Mouse (Mus musculus) G1E (cell line): ENCODE measurements around the gene Il13ra1.

ENCODE experiments used
- CTCF ChIP-seq: IDR thresholded peaks from 2 replicates; pipeline ENCODE4 v1.5.1; 2012; ENCODE audit warnings: low read depth, low read length, inconsistent platforms, mixed read lengths
- GATA1 ChIP-seq: IDR thresholded peaks from 2 replicates; pipeline ENCODE4 v1.6.1; 2012; ENCODE audit warnings: borderline replicate concordance, low read length, inconsistent platforms, mixed read lengths
- GATA2 ChIP-seq: IDR thresholded peaks from 2 replicates; pipeline ENCODE4 v1.6.1; 2012; ENCODE audit warnings: low read depth, low read length, inconsistent platforms, borderline replicate concordance
- POLR2AphosphoS5 ChIP-seq: IDR thresholded peaks from 2 replicates; pipeline ENCODE4 v1.6.1; 2012; ENCODE audit warnings: low read depth, low read length, inconsistent platforms; ENCODE audit not compliant: insufficient replicate concordance
- TAL1 ChIP-seq: conservative IDR thresholded peaks from 2 replicates; pipeline ENCODE4 v1.6.1; 2012; ENCODE audit warnings: low read depth, low read length, inconsistent platforms, mixed read lengths

- TF ChIP-seq CTCF (no peak), POLR2AphosphoS5 (no peak), GATA1 (no peak), TAL1 (no peak), GATA2 (no peak)
Measured at GRCm38 (mm10) chrX:36141994-36142639, 30.2 kb downstream of the Il13ra1 start.
